Mouse (Mus musculus): ENCODE results near the gene Folr1.
A peak's percentile ranks its signal among the peaks of the same experiment; 100 is the strongest.

Gene Folr1

DNA sequence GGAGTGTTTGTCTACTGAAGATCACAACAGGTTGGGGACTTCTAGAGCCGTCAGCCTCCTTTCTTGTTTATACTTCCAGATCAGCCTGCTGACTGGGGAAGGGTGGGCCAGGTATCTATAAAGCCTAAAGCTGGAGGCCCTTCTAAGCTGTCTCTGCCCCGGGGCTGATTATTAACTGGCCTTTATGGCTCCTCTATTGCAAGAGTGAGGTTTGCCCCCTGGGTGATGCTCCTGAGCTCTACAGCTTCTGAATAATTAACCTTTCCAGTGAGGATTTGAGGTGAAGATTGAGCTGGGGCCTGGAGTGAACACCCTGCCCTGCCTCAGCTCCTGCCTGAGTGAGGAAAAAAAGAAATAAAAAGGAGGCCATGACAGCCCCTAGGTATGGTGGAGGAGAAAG lies at the start of gene Folr1:
Gene Folr1, minus strand, starts transcription at position 160 of the 400 bp plus-strand sequence.
- no peak for DNase-seq (ENCODE audit: low read depth)

DNA sequence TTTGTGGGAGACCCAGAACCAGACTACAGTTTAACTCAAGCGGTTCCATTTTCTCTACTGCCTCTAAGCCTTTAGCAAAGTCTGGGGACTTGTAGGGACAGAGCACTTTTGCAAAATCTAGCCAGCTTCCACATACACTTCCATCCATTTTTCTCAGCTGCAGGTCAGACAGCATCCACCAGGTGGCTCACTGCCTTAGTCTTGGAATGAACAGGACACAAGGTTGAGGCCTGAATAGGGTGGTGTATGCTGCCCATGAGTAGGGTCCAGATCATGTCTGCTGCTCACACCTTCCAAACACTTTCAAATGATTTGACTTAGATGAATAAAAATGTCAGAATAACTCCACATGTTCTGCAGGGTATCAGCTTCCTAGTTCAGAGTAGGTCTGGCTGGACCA lies 47.5 kb upstream of the Folr1 start:
- peak; percentile 82 for DNase-seq (ENCODE audit: low read depth)

DNA sequence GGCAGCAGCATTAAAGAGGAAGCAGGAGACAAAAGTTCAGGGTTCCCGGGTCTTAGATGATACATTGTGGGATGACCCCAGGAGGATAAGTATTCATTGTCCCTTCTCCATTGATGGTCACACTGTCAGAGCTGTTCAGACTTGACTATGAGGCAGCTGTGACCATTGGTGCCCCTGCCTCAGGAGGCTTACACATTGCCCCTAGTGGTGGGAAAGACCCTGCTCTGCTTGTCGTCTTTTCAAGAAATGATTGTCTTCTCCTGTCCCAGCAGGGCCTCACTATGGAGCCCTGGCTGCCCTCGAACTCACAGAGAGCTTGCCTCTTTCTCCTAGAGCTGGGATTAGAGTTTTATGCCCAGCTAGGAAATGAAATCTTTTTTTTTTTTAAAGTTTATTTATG lies 41.4 kb upstream of the Folr1 start:
- peak; percentile 11 for DNase-seq (ENCODE audit: low read depth)

DNA sequence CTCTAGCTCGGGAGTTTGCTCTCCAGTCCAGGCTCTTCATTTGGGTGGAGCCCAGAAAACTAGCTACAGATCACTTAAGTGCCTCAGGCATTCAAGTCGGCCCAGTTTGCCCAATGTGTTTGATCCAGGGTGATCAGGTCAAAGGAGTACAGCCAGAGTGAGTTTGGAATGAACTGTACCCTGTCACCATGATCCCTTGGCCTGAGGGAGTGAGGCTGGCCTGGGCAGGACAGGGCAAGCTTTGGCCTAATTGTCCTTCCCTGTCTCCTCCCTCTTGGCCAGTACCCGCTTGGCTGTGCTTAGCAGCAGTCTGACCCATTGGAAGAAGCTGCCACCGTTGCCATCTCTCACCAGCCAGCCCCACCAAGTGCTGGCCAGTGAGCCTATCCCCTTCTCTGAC lies 39.5 kb upstream of the Folr1 start:
- no peak for DNase-seq (ENCODE audit: low read depth)

DNA sequence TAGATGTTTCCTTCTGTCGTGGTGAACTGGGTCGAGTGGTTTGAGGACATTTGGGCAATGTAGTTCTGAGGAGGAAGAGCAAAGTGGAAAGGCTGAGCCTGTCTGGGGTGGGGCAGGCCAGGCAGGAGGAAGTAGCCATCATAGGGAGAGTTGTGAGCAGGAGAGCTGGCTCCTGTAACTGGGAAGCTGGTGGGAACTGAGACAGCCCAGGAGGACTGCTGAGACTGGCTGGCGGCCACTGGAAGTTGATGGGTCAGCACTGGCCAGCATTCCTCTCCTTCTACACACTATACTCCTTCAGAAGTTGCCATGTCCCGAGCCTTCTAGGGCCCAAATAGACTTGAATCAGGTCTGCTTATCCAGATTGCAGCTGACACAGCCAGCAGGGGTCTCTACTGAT lies 37.8 kb upstream of the Folr1 start:
- peak; percentile 11 for DNase-seq (ENCODE audit: low read depth)

DNA sequence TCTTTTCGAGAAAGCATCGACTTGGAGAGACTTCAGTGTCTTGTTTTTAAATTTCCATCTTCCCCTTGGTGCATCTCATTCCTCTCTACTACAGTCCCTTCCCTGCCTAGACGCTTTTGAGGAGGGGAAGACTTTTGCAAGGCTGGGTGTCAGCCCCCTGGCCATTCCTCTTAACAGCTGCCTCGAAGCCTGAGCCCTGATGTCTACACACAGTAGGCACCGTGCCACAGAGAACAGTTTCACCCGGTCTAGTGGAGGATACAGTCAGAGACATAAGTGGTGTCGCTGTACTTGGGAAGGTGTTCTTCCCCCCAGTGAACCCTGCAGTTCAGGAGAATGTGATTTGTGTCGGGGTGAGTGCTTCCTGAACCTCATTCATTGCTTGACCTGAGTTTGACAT lies 36.1 kb upstream of the Folr1 start:
- peak; percentile 44 for DNase-seq (ENCODE audit: low read depth)

DNA sequence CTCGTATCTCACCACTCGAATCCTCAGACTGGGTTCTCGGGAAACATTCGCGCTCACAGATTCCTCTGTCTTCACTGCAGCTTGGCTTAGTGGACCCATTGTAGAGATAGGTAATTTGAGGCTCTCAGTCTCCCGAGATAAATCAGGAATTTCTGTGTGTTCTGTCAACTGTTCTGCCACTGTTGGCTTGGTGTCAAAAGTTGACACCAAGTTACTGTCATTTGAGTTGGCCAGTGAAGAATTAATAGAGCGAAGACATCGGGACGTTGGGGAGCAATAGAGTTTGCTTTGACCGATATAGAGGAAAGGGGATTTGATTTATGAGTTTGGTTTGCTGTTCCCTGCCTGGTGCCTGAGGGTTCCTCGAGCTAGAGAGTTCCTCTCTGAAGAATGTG lies 35.7 kb upstream of the Folr1 start, which contains the start of gene Tomt:
Gene Tomt, minus strand, starts transcription at position 73 of the 395 bp plus-strand sequence.
- no peak for DNase-seq (ENCODE audit: low read depth)

DNA sequence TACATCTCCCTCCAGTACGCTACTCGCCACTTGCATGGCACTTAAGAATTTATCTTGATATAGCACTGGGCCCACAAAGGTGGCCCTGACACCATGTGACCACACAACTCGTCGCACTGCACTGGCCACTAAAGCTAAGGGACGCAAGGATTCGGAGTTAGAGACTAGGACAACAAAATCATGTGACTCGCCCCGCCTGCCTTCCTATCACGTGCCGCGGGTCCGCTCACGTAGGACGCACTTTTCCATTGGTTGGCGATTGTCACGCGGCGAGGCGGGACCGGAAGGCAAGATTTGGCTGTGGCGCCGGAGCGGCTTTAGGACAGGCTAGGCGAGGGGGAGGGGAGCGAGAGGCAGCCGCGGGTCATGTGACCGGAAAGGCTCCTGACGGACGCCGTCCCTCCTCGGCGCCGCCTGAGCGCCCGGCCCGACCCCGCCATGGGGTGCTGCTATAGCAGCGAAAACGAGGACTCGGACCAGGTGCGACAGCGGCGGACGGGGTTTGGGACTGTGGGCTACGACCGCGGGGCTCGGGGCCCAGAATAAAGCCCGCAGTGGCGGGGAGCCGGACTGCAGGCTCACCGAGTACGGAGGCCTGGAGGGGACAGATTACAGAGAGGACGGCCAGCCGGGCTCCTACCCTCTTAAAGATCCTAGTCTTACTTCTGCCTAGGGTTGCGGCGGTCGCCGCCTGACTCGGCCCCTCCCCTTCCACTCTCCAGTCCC lies 35.1 kb upstream of the Folr1 start, which contains the start of gene Lamtor1:
Gene Lamtor1, plus strand, starts transcription at position 344 of the 726 bp plus-strand sequence.
- peak; percentile 99 for DNase-seq (ENCODE audit: low read depth)

DNA sequence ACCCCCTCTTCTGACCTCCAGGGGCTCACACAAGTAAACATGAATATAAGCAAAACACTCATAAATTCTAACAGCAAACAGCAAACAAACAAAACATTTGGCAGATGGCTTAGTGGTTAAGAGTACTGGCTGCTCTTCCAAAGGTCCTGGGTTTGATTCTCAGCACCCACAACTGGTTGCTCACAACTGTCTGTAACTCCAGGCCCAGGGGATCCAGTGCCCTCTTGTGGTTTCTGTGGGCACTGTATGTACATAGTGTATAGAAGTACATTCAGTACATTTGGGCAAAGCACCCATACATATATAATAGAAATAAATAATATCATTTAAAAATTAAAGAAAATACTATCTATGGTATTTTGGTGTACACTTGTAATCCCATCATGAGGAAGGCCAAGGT lies 32.3 kb upstream of the Folr1 start:
- DNase-seq (ENCODE audit: low read depth) = no peak

DNA sequence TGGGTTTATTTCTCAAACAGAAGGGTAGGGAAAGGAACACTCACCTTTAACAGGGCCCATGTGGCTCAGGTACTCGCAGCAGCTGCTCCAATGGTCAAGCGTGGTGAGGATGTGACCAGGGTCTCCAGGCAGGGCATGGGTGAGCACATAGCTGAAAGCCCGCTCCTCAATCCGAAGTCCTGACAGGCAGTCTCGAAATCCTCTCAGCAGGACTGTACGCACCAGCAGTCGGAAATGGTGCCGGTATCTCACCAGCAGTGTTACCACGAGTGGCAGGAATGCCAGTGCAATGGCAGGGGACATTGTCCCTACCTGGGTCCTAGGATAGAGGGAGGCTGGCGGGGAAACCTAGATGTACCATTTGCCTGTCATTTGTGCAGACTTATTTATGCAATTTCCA lies 31.4 kb upstream of the Folr1 start:
- DNase-seq (ENCODE audit: low read depth) = no peak

DNA sequence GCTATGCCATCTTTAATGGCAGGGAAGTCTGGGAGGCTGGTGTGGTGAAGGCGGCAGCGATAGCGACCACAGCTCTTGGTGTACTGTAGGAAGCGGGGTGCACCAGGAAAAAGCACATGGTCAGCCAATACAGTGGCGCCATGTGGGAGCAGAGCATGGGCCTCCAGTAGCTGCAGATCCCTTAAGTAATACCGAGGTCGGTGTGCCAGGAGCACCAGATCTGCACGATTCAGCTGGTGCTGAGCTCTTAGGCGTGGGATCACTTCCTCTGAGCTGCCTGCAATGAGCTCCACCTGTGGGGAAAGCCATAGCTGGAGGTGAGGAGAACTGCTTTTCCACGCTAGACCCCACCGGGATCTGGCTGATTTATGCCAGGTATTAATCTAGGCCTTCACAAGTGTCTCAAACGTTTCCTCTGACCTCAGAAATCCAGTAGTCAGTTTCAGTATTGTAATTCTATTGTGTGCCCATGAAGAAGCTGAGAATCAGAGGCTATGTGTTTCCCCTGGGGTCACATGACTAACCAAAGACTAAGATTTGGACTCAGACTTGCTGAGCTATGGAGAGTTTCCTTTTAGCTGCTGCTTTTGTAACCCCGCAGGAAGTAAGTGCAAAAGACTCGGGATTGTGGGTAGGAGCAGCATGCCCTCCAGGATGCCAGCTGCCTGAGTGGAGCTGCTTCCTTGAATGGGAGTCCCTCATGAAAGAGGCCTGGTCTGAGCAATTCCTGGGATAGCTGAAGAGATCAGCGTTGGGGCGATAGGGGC lies 29.9 kb upstream of the Folr1 start:
- no peak for DNase-seq (ENCODE audit: low read depth)

DNA sequence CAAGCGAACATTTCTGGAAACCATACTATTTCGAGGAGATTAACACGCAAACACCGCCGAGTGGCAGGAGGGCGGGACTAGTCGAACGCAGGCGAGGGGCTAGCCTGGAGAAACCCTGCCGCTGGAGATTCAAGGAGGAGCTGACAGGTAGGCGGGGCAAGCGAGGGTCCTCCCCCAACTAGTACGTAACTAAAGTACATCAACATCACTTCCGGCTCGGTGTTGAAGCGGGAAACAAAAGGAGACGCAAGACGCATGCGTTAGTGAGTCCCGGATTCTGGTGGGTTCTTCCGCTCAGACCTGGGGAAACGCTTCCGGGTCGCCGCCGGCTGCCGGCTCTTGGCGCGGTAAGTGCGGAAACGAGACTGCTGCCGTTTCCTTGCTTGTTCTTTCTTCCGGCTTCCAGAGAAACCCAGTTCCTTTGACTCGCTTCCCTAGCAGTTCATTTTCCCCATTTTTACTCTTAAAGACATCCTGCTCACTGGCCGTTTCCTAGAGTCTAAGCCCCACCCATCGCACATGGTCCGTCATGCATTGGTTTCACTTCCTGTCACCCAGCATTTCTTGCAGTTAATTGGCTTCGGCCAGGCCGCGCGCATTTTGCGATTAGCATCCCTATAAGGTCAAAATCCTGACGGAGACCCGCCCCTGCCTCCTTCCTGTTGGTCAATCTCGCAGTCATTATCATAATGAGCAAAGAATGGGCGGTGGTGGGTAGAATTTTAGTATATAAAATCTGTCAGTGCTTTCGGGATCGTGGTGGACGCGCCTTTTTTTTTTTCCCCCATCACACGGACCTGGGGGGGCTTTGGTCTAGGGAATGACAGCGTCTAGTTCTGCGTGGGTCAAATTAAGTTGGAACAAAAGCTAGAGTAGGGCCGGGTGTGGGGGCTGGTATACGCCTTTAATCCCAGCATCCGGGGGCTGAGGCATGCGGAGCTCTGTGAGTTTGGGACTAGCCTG lies 25.8 kb upstream of the Folr1 start:
- DNase-seq (ENCODE audit: low read depth) = peak; percentile 97

DNA sequence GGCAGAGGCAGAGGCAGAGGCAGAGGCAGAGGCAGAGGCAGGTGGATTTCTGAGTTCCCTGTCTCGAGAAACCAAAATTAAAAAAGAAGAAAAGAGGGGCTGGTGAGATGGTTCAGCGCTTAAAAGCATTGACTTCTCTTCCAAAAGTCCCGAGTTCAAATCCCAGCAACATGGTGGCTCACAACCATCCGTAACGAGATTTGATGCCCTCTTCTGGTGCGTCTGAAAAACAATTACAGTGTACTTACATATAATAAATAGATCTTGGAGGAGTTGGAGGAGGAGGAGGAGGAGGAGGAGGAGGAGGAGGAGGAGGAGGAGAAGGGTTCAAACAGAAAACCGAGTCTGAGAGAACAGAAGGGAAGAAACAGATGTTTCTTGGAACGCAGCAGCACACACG lies 25.1 kb upstream of the Folr1 start:
- DNase-seq (ENCODE audit: low read depth) = no peak

DNA sequence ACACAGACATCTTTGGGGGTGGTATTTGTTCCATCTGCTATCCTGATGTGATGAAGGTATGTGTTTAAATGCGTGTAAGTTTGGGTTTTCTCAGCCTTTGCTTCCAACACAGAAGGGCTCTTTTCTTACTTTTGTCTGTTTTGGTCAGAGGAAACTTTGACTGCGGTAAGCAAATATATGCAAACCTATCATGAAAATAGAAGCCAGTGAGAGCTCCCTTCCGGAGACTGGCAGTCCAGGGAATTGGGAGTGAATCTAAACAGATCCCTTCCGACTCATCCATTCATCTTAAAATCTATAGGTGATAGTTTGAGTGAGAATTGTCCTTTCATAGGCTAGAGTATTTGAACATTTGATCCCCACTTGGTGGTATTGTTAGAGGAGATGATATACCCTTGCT lies 17.9 kb upstream of the Folr1 start:
- no peak for DNase-seq (ENCODE audit: low read depth)

DNA sequence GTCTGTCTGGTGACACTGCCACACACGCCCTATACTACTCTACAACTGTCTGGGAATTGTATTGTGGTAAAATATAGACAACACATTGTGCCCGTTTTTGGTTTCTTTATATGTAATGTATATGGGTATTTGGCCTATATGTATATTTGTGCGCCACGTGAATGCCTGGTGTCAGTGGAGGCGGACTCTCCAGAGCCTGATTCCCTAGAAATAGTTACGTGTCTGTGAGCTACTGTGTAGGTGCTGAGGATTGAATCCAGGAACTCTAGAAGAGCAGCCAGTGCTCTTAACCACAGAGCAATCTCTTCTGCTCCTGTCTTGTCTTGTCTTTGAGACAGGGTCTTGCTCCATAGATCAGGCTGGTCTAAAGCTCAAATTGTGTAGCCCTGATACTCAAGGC lies 15.7 kb upstream of the Folr1 start:
- DNase-seq (ENCODE audit: low read depth) = no peak

DNA sequence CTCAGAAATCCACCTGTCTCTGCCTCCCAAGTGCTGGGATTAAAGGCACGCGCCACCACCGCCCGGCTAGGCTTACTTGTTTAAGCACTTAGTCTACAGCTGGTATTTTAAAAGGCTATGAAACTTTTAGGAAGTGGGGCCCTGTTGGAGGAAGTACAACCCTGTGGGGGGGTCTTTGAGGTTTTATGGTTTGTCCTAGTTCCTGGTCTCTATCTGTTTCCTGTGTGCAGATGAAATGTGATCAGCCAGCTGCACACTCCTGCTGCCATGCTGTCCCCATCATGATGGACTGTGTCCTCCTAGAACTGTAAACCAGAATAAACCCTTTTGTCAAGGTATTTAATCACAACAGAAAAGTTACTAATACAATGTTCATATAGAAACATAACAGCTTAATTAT lies 13.6 kb upstream of the Folr1 start:
- no peak for DNase-seq (ENCODE audit: low read depth)

DNA sequence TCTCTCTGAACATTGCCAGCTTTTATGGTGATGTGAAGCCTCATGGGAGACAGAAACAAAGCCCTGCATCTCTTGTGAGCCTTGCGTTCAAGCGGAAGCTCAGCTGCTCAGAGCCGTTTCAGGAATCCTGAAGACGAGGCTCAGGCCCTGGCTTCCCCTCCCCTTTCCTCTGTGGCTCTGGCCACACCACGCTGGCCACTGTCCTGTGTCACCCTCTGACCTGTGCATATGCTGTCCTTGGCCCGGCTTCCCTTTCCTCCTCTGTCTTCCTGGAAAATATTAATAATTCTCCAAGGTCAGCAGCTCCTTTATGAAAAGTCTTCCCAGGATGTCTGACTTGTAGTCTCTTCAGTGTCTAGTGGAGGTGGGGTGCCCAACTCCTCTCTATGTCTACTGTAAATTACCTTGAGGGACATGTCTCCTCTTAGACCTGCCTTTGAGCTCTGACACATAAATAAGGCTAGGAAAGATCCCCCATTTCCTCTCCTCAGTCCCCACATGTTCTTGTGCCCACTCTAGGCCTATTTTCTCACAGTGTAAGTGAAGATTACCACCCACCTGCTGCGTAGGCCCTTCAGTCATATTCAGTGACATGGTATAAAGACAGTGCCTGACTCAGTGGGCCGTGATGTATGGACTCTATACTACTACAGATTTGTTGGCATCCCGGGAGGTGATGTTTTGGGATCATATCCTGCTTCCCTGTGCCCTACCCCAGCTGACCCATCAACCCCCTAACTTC lies 12.0 kb upstream of the Folr1 start:
- DNase-seq (ENCODE audit: low read depth) = no peak

DNA sequence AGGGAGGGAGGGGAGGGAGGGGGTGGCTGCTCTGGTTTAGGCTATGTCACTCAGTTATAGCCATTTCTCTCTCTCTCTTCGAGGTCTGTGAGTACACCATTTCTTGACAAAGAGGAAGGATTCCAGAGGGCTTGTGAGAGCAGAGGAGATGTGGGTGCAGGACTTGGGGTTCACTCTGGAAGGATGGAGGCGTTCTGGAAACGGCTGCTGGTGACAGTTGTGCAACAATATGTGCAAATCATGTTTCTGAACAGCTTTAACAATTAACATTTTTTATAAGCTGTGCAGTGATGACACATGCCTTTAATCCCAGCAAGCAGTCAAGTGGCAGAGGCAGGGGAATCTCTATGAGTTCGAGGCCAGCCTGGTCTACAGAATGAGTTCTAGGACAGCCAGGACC lies 10.3 kb upstream of the Folr1 start:
- DNase-seq (ENCODE audit: low read depth) = no peak

DNA sequence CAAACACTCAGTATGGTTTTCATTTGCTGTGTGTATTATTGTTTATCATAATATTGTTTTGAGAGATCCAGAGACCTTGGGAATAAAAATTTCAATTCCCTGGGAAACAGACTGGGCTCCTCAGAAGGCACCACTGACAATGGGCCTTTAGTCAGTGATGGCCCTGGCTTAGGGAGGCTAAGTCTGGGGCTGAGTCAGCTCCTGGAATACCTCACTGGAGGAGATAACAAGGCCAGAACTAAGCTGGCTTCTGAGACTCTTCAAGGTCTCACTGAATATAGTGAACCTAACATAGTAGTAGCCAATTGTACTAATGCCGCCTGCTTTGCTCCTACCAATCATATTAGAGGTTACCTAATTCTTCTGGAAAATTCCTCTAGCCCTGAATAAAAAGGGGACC lies 5.4 kb upstream of the Folr1 start:
- DNase-seq (ENCODE audit: low read depth) = no peak

DNA sequence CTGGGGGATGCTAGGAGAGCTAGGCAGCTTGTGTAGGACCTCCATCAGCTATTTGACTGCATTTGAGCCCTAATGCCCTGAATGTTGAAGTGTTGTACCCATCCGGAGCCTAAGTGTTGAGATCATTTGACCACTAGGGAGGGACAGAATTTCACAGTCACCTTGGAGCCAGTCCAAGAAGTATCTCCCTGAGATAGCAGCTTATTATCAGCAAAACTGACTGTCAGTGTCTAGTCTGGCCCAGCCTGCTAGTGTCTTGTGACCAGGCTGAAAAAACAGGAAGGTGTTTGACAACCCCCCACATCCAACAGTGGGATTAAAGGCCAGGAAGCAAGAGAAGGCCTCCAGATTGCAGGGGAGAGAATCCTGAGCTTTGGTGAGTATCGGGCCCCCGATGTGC lies 708 bp upstream of the Folr1 start:
- DNase-seq (ENCODE audit: low read depth) = no peak

DNA sequence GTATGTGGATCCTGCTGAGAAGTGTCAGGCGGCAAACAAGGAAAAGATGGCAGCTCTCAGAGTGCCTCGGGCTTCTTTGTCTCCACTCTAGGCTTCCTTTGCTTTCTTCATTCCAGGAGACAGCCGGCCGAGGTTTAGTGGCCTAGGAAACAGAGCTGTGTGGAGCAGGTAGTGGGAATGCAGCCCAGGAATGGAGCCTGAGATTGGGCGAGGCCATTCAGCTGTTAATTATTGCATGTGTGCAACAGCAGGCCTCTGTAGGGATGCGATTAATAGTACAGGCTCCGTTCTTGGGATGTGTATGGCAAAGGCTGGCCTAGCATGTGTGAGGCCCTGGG lies 1.5 kb downstream of the Folr1 start:
- no peak for DNase-seq (ENCODE audit: low read depth)

All from NIH3T3 (cell line).